Mouse (Mus musculus) ES-E14 (cell line): ENCODE data around the gene Il24. TPM values are rescaled to one million over a fixed set of nuclear protein-coding genes. Genes with fewer than 3 reads are reported as not detected.

Experiments
- DNase-seq: peaks from one replicate; pipeline ENCODE4 v3.0.0-alpha.2; 2013; ENCODE audit warnings: low read depth, low spot score
- H3K27ac ChIP-seq: 2 replicates; pipeline ENCODE4 v1.5.1; 2012; ENCODE audit warnings: low read depth, mild to moderate bottlenecking, low read length, moderate library complexity, mixed read lengths; ENCODE audit not compliant: poor library complexity, insufficient read depth, severe bottlenecking
- H3K36me3 ChIP-seq: 2 replicates; pipeline ENCODE4 v1.6.1; 2012; ENCODE audit warnings: mild to moderate bottlenecking, low read length, moderate library complexity, mixed read lengths; ENCODE audit not compliant: control insufficient read depth, poor library complexity, insufficient read depth, severe bottlenecking
- H3K4me1 ChIP-seq, 2 experiments: fragments of 150-350 bp in 1 of 2; sonication (generic) in 1 of 2; 2 replicates each; pipeline ENCODE4 v1.6.1; 2012; ENCODE audit warnings: low read length in 2 of 2, mild to moderate bottlenecking in 1 of 2, mixed read lengths in 1 of 2; ENCODE audit not compliant: control insufficient read depth in 2 of 2, insufficient read depth in 2 of 2, poor library complexity in 1 of 2
- H3K4me3 ChIP-seq, 2 experiments: fragments of 150-350 bp in 1 of 2; sonication (generic) in 1 of 2; 2 replicates each; pipeline ENCODE4 v1.5.1; 2012; ENCODE audit warnings: low read length in 2 of 2, low read depth in 1 of 2, mild to moderate bottlenecking in 1 of 2, mixed read lengths in 1 of 2; ENCODE audit not compliant: insufficient read depth in 1 of 2, poor library complexity in 1 of 2, severe bottlenecking in 1 of 2
- H3K9ac ChIP-seq: 2 replicates; pipeline ENCODE4 v1.6.1; 2012; ENCODE audit warnings: low read depth, mild to moderate bottlenecking, low read length, mixed read lengths; ENCODE audit not compliant: poor library complexity, insufficient read depth, severe bottlenecking
- H3K9me3 ChIP-seq: fragments of 150-350 bp; sonication (generic); 2 replicates; pipeline ENCODE4 v1.6.1; 2012; ENCODE audit warnings: low read depth, mild to moderate bottlenecking, low read length; ENCODE audit not compliant: control insufficient read depth, insufficient read depth
- CHD2 ChIP-seq: IDR thresholded peaks from 2 replicates; pipeline ENCODE4 v1.6.1; 2014; ENCODE audit warnings: mild to moderate bottlenecking, low read depth, low read length, inconsistent platforms
- HCFC1 ChIP-seq: IDR thresholded peaks from 2 replicates; pipeline ENCODE4 v1.6.1; 2012; ENCODE audit warnings: low read length, inconsistent platforms, borderline replicate concordance; ENCODE audit not compliant: insufficient read depth
- MAFK ChIP-seq: IDR thresholded peaks from 2 replicates; pipeline ENCODE4 v1.6.1; 2014; ENCODE audit warnings: mild to moderate bottlenecking, low read depth, low read length, inconsistent platforms; ENCODE audit not compliant: insufficient read depth
- ZC3H11A ChIP-seq: IDR thresholded peaks from 2 replicates; pipeline ENCODE4 v1.6.1; 2012; ENCODE audit warnings: low read depth, mild to moderate bottlenecking, inconsistent platforms, low read length, borderline replicate concordance
- ZNF384 ChIP-seq: IDR thresholded peaks from 2 replicates; pipeline ENCODE4 v1.6.1; 2012; ENCODE audit warnings: low read depth, low read length, inconsistent platforms
- in situ Hi-C, 2 experiments: fragments of 600-800 bp; cut with MboI; formaldehyde crosslinking; loops; one replicate each; pipeline ENCODE4 v1.15.1; 2025; ENCODE audit warnings: low sequenced_read_pairs in 2 of 2, inconsistent platforms in 1 of 2; ENCODE audit not compliant: unreplicated experiment in 2 of 2
- total RNA-seq: library from RNA; depleted of rRNA; stranded (reverse); fragments of 300-350 nt; gene quantifications from 2 replicates; pipeline ENCODE4 v1.2.3, GENCODE M21; 2012

Il24 gene
- total RNA-seq, 1 experiment: 1.9 TPM

DNA sequence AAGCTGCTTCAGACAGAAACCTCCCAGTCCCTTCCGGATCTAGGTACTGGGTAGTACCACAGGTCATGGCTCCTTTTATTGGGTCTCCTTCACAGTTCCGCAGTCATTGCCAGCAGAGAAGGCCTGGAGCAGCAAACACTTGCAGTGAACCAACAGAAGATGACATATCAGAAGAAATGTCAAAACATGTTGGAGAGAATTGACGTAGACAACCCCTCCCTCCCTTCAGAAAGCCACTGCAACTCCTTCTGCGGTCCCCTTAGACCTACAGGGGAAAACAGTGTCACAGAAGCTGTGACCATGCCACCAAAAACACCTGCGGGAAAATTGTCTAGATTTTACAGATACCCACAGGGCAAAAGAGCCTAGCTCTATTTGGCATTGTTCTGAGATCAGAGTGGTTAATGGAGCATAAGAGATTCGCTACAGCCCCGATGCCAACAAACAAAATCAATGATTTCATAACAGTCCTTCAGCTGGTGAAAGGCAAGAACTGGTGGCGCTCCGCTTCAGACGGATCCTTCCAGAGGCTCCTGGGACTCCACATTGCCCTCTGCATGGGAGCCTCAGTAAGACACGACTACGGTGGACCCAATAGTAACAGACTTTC, 24.3 kb upstream of the Il24 start, which contains the start of gene Il20:
Gene Il20, minus strand, starts transcription at position 51 of the 610 bp plus-strand sequence.
- no peak within 1 kb of the TSS for H3K9ac ChIP-seq
- no peak for DNase-seq
- no peaks in the 10 kb centered on the region for H3K9me3 ChIP-seq
- no peak within 1 kb of the TSS for H3K27ac ChIP-seq
- no peak within 1 kb of the TSS for H3K4me3 ChIP-seq
- no peaks in the 10 kb centered on the region for H3K36me3 ChIP-seq
- H3K4me1 ChIP-seq: no peaks in the 10 kb centered on the region
- in situ Hi-C loops: no loop called here
- TF ChIP-seq MAFK (no peak), HCFC1 (no peak), CHD2 (no peak), ZC3H11A (no peak), ZNF384 (no peak)

DNA sequence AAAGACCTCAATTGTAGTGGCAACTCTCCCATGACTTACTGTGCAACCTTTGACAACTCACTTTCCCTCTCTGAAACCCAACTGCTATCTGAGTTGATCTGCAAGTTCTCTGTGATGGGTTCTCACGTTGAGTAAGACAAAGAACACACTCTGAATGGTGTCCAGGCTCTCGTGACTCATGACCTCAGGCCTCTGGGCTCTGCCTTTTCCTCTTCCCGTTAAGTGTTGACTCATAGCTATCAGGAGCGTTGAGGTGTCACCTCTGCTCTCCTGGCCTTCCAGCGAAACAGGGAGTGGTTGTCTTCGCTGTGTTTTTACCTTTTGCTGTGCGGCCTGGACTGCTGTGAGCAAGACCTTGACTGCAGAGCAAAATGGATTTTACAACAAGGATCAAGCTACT, 15.3 kb upstream of the Il24 start:
- DNase-seq: no peak
- no peak overlapping the region for H3K9ac ChIP-seq
- H3K36me3 ChIP-seq: no peaks in the 10 kb centered on the region
- H3K9me3 ChIP-seq: no peaks in the 10 kb centered on the region
- H3K27ac ChIP-seq: no peak overlapping the region
- no peak overlapping the region for H3K4me3 ChIP-seq
- H3K4me1 ChIP-seq: no peaks in the 10 kb centered on the region
- TF ChIP-seq ZNF384 (no peak), HCFC1 (no peak), MAFK (no peak), CHD2 (no peak), ZC3H11A (no peak)
- in situ Hi-C loops: no loop called here

DNA sequence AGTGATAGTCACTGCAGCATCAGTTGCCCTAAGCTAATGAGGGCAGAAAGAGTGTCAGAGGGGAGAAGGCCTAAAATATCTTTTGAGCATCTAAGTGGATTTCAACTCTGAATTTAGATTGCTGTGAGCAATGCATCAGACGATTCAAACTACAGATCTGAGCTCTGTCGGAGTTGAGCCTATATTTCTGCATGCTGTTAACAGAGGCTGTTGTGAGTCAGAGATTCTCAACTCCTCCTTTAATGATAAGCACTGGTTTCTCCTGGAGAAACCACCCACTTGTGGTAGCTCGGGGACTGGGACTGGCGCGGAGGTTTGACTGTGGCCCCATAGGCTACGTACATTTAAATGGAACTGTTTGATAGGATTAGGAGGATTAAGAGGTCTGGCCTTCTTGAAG, 7.2 kb upstream of the Il24 start:
- no peak for DNase-seq
- H3K36me3 ChIP-seq: no peaks in the 10 kb centered on the region
- H3K9ac ChIP-seq: no peak overlapping the region
- in situ Hi-C loops: loop anchor here (25.0 kb wide), 2 partner anchors 168 to 368 kb away; no protein-coding TSS in a partner anchor
- TF ChIP-seq HCFC1 (no peak), ZC3H11A (no peak), CHD2 (no peak), MAFK (no peak), ZNF384 (no peak)
- H3K4me3 ChIP-seq: no peak overlapping the region
- no peaks in the 10 kb centered on the region for H3K9me3 ChIP-seq
- H3K27ac ChIP-seq: no peak overlapping the region
- H3K4me1 ChIP-seq: no peaks in the 10 kb centered on the region

DNA sequence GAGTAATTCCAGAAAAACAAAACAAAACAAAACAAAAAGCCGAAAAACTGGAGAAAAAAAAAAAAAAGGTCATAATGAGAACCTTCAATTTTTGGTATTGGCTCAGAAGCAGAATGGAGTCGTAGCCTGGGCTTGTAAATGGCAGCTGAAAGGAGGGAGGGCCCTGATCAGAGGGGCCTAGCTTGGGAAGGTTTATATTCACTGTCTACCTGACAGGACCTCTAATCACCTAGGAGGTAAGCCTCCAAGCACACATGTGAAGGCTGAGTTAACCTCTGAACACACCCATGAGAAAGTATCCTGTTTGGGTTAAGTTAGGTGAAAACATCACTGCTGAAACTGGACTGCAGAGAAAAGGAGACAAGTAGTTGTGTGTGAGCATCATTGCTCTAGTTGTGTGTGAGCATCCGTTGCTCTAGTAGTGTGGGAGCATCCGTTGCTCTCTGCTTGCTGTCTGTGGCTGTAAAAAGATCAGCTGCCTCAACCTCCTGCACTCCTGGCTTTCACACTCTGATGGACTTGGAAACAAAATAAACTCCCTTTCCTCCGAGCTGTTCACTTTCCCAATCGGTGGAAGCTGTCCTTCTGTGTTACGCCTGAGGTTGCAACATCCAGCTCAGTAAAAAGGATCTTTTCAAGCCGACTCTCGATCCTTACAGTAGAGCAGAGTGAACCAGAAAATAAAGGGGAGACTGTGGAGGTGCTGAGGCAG, 6.2 kb upstream of the Il24 start:
- no peak for DNase-seq
- no peak for TF ChIP-seq CHD2
- no peak for TF ChIP-seq ZNF384
- TF ChIP-seq HCFC1: no peak
- no peak for TF ChIP-seq MAFK
- TF ChIP-seq ZC3H11A: no peak
- in situ Hi-C loops: loop anchor here (25.0 kb wide), 2 partner anchors 169 to 369 kb away; no protein-coding TSS in a partner anchor
- Histone ChIP-seq H3K36me3 (no peaks in the 10 kb centered on the region), H3K9me3 (no peaks in the 10 kb centered on the region), H3K9ac (no peak overlapping the region), H3K27ac (no peak overlapping the region), H3K4me1 (no peaks in the 10 kb centered on the region), H3K4me3 (no peak overlapping the region)
